Mouse (Mus musculus) right cerebral cortex, postnatal 36 days (tissue): Measurements from ENCODE around the gene Rictor.

Experiments used
- DNase-seq, 2 experiments: peaks; one replicate each; pipeline ENCODE4 v3.0.0; 2022; ENCODE audit warnings: low spot score in 2 of 2, mixed read lengths in 1 of 2

Gene Rictor

GRCm38 (mm10) chr15:6707936-6708525, at the start of gene Rictor:
TSS of gene Rictor (plus strand) at chr15:6708379.
- peak; percentile 43 to 57 for DNase-seq

GRCm38 (mm10) chr15:6661951-6662350, 46.2 kb upstream of the Rictor start:
- DNase-seq = no peak

- DNase-seq = no peak
Observed at GRCm38 (mm10) chr15:6663991-6664390, 44.2 kb upstream of the Rictor start.

- DNase-seq = no peak
Observed at GRCm38 (mm10) chr15:6666072-6666471, 42.1 kb upstream of the Rictor start.

- DNase-seq = no peak
Observed at GRCm38 (mm10) chr15:6668793-6669437, 39.3 kb upstream of the Rictor start.

- no peak for DNase-seq
Observed at GRCm38 (mm10) chr15:6678479-6678878, 29.7 kb upstream of the Rictor start.

- no peak for DNase-seq
Observed at GRCm38 (mm10) chr15:6702164-6702563, 6.0 kb upstream of the Rictor start.

- DNase-seq = no peak
Observed at GRCm38 (mm10) chr15:6705351-6705901, 2.8 kb upstream of the Rictor start.

- peak; percentile 18 to 39 for DNase-seq
Observed at GRCm38 (mm10) chr15:6707551-6707935, 636 bp upstream of the Rictor start.

GRCm38 (mm10) chr15:6708526-6709441, 605 bp downstream of the Rictor start:
- peak; percentile 29 to 36 for DNase-seq

- no peak for DNase-seq
Observed at GRCm38 (mm10) chr15:6709618-6710017, 1.4 kb downstream of the Rictor start.

- no peak for DNase-seq
Observed at GRCm38 (mm10) chr15:6710341-6710740, 2.2 kb downstream of the Rictor start.

GRCm38 (mm10) chr15:6711226-6711625, 3.0 kb downstream of the Rictor start:
- DNase-seq = no peak

GRCm38 (mm10) chr15:6714819-6715218, 6.6 kb downstream of the Rictor start:
- no peak for DNase-seq

GRCm38 (mm10) chr15:6715237-6715636, 7.1 kb downstream of the Rictor start:
- no peak for DNase-seq

- DNase-seq = no peak
Observed at GRCm38 (mm10) chr15:6721385-6721784, 13.2 kb downstream of the Rictor start.

GRCm38 (mm10) chr15:6721802-6722201, 13.6 kb downstream of the Rictor start:
- no peak for DNase-seq

GRCm38 (mm10) chr15:6722405-6723176, 14.4 kb downstream of the Rictor start:
- no peak for DNase-seq

GRCm38 (mm10) chr15:6723338-6723737, 15.2 kb downstream of the Rictor start:
- no peak for DNase-seq

- DNase-seq = no peak
Observed at GRCm38 (mm10) chr15:6724442-6724841, 16.3 kb downstream of the Rictor start.

- no peak for DNase-seq
Observed at GRCm38 (mm10) chr15:6726130-6726808, 18.1 kb downstream of the Rictor start.
